Mouse (Mus musculus) kidney, adult 9 months (tissue): Measurements from ENCODE around the gene Setd4.

Source experiments
- DNase-seq: peaks from one replicate; pipeline ENCODE4 v3.0.0; 2022

Gene Setd4

DNA sequence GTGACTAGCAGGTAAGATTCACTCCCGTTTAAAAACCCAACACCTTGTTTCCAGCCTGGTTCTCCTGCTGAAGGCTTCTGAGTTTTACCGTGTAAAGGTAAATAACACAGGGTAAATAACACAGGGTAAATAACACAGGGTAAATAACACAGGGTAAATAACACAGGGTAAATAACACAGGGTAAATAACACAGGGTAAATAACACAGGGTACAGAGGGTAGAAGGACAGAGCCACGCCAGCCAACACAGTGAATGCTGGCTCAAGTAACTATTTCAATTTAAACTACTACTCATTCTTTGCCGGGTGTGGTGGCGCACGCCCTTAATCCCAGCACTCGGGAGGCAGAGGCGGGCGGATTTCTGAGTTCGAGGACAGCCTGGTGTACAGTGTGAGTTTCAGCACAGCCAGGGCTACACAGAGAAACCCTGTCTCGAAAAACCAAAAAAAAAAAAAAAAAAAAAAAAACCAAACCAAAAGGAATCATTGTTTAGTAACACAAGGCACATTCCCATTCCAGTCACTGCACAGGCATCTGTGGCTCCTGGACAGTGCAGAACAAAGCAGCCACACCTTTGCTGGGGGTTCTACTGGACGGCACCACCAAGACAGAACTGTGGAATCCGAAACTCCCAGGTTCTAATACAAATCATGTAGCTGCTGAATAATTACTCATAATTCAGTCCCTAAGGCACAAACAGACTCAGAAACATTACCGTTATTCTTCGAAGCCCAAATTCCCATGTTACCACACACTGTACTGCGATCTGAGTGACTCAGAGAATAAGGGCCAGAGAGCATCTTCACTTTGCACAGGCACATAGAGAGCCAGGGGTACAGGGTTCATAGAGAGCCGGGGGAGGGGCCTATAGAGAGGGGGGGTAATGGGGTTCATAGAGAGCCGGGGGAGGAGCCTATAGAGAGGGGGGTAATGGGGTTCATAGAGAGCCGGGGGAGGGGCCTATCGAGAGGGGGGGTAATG lies 12.1 kb downstream of the Setd4 start:
- no peak for DNase-seq

DNA sequence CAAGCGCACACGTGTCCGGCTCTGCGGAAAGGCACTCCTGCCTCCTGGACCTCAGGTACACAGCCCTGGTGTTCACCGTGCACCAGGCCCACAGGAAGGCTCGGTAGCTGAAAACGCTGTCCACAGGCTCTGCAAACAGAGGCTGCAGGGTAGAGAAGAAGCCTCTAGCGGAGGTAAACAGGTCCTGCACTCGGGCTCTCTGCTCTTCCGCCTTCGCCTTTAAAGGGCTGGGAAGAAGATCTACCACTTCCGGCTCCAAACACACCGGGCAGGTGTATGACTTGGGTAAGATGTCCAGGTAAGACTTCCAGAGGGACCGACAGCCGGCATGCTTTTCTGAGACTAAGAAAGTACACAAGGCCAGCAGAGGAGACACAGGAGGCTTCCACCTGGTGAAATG lies 12.9 kb downstream of the Setd4 start:
- no peak for DNase-seq

DNA sequence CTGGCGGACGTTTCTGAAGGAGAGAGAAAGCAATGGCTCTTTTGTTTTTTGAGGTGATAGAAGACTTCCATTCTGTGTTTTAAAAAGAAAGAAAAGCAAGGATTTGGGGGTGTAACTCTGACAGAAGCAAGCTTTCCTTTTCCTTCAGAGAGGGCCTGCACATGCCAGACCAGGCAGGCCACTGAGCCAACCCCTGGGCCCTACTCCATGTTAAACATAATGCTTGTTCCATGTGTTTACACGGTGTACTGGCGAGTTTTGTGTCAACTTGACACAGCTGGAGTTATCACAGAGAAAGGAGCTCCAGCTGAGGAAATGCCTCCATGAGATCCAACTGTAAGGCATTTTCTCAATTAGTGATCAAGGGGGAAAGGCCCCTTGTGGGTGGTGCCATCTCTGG lies 15.6 kb downstream of the Setd4 start:
- no peak for DNase-seq

DNA sequence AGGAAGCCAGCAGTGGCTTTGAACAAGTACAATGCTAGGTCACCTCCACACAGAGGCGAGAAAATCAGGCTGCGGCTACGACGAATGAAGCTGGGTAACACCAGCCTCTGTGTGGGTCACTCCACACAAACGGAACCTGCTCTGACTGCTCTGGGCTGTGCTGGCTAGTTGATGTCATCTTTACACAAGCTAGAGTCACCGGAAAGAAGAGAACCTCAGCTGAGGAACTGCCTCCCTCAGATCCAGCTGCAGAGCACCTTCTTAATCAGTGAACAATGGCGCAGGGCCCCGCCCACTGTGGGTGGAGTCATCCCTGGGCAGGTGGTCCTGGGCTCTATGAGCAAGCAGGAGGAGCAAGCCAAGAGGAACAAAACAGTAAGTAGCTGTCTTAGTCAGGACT lies 17.5 kb downstream of the Setd4 start:
- DNase-seq = no peak

DNA sequence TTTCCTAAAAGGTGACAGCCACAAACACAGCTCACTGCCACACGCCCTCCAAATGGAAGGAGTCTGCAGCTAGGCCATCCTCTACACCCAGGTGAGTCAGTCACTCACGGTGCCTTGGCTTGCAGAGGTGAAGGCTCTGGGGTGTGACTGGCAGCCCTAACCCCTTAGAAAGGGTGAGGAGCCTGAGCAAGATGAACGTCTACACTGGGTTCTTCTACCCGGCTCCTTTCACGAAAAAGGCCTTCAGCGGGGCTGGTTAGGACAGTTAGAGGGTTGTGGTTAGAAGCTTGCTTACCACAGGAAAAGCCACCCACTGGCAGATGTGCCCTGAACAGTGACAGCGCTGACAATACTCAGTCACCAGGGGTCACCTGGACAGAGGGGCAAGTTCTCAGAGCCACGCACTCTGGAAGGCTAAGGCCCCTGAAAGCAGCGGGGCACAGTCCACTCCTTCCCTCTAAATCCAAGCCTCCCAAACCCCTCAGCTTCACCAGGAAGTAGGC lies 18.1 kb downstream of the Setd4 start:
- DNase-seq = no peak

DNA sequence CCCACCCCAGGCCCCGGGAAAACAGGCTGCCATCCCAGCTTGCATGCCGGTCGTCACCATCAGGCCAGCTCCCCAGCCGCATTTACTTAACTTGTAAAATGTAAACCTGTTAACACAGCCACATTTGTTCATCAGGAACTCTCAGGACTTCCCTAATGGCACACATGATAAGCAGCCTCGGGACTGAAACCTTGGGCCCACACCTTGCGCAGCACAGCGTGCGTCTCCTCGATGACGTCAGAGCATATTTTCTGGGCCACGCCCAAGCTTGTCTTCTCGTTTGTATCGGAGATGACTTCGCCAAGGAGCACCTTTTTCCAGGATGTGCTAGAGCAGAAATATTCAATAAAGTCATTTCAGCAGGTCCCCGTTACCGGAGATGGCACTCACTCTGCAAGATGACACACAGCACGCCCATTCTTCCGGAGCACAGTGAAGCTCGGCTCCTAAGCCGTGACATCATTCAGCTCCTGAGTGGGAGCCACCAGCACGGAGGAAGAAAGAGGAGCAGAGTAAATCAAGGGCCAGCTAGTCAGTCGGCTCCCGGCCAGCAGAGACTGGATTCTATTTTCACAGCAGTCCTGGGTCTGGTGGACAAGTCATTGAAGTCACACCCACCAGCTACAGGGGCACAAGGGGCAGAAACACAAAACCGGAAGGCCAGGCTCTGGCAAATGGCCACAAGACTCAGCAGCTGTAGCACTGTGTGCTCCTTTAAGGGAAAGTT lies 18.7 kb downstream of the Setd4 start:
- no peak for DNase-seq

DNA sequence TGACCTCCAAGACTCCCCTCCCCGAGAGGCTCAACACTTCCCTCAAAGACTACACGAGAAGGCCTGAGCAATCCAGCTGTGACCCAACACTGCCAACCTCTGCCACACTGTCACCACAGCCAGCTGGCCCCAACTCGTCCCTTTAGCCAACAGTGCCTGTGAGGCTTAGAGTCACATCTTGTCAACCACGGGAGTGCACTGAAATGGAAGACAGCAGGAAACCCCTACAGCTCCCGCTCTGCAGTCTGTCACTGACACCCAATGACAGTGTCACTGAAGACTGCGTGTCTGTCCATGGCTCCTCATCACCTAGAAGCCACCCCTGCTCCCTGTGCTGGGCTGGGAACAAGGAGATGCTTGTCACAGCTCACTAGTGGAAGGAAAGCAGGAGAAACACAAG lies 22.7 kb downstream of the Setd4 start:
- DNase-seq = no peak

DNA sequence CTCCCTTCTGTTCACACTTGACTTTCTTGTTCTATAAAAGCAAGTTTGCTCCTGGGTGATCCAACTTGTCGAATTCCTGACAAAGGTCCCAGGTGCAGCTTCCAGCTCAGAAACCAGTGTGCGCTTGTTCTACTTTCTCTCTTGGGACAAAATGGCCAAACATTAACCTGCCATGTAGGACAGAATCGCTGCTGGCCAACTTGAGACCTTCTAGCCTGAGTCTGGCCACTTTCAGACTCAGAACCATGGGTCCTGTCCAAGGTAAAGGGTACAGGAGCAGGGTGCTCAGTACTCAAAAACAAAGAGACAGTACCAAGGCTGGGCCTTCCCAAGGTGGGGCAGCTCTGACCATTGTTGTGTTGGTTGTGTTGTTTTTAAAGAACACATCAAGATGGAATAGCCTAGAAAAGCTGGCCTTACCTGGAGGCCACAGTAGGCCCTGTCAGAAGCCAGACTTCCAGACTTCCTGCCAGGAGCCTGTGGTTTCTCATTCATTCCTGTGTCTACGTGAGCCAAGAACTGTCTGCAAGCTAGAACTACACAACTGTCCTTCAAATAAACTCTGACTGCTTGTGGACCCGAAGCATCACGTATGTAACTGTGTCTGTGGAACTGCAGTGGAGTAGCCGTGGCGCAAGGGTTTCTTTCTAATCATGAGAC lies 25.4 kb downstream of the Setd4 start:
- DNase-seq = peak; percentile 35

DNA sequence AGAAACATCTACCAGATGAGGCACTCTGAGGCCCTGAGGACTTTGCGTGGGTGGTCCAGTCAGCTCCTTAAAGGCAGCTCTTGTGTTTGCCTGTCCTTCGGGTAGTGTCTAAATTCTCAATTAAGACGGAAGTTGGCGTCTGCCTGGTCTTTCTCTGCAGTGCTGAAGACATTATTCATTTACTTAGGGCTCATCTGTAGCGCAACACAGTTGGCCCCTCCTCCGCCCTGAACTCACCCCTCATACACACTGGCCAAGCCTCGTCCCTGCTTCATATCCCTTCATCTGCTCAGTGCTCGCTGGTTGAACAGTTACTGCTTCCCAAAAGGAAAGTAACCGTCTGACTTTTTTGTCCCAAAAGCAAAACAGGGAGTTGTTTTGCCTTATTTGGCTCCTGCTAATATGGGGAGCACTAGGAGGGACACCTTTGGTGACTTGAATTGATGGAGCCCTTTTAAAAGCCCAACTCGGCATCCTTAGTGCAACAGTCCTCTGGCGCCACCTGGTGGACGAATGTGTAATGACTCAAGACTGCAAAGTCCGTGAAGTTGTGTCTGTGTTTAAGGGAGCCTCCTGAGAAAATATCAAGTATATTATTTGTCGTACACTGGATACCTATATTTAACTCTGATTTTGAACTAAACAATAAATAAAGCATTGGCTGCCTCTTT lies 27.3 kb downstream of the Setd4 start:
- peak; percentile 73 for DNase-seq

DNA sequence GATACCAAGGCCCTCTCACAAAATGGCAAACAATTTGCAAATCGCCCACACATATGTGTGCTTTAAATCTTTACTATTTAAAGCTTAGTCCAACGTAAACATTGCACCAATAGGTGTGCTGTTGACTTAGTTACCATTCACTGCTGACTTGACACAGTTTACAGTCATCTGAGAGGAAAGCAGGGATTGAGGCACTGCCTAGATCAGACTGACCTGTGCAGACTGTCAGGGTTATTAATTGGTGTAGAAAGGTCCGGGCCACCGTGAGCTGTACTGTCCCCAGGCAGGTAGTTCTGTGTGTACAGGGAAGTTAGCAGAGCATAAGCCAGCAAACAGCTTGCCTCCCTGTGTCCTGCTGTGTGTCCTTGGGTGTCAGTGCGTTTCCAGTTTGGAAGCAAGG lies 28.3 kb downstream of the Setd4 start:
- no peak for DNase-seq

DNA sequence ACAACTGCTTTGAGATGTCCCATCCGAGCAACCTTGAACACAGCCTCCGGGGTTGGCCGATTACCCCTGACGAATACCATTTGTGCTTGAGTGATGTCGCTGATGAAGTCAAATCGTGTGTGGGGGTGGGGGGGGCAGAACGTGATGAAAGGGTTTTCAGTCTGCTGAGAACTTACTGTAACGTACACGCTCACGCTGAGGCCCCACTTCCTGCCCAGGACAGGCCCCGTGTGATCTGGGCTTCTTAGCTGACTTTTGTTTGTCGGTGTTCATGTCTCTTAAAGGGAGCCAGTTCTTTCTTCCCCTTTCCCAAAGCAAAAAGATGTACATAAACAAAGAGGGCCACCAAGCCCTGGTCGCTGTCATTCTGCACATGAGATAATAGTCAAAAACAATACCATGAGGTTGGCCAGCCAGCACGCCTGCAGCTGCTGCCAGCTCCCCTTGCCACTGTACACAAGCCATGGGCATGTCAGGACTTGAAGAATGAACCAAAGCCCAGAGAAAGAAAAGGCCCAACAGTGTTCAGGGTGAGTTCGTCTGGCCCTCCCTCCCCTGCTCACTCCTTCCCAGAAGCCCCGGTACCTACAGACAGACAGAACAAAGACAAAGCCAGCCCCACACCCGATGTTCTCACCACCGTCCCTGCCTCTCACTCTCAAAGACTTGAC lies 29.2 kb downstream of the Setd4 start:
- DNase-seq = no peak

DNA sequence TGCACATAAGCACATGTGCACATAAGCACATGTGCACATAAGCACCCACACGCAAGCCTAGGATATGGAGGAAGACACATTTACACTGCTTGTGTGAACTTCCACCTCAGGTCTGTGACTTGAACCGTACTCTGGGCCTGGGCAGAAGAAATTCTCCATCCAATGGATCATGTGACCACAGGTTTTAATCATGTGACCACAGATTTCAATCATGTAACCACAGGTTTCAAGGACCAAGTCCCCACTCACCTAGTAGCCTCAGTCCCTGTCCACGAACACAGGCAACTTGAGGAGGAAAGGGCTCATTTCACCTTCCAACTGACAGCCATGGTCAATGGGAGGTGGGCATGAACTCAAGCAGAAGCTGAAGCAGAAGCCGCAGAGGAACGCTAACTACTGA lies 30.4 kb downstream of the Setd4 start:
- no peak for DNase-seq

DNA sequence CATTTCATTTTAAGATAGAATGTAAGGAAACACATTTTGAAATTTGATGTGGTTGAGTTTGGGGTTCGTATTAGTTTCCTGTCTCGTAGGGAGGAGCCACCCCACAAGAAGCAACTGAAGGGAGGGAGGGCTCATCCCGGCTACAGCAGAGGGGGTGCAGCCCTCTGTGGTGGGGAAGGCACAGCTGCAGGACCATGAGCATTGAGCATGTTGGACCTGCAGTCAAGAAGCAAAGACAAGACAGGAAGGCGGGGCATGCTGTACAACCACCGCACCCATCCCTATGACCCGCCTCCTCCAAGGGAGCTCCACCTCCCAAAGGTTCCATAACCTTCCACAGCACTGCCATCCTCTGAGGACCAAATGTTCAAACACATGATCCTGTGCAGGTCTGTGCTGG lies 31.5 kb downstream of the Setd4 start:
- DNase-seq = no peak

DNA sequence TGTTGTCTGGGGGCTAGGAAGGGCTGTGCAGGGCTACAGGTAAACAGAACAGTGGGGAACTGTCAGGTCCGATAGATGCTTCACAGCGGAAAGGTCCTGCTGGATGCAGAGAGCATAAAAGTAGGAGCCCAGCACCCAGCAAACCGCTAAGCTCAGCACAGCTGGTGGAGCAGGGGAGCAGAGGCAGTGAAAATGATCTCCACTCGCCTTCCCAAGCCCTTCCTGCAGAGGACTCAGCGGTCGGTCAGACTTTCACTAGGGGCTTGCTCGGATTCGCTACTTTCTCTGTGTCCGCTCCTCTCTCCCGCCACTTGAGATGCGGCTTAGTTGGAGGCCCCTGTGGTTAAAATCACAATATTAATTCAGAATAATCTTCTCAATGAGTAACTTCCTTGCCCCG lies 45.4 kb downstream of the Setd4 start:
- DNase-seq = no peak

DNA sequence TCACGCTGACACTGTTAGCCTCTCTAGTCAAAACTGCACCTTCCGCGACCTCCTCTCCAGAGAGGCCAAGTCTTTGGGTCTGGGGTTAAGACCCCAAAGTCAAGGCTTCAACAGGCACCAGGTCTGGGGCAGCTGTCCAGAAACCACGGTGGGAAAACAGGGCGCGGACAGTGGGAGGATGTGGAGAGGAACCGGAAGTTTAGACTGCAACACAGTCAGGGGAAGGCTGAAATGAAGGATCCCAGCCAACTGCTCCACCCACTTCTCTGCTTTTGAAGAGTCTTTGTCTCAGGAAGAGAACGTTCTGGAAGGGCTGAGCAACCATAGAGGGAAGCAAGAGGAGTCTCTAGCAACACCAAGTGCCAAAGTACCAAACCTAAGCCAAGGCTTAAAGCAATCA lies 46.2 kb downstream of the Setd4 start:
- DNase-seq = no peak

DNA sequence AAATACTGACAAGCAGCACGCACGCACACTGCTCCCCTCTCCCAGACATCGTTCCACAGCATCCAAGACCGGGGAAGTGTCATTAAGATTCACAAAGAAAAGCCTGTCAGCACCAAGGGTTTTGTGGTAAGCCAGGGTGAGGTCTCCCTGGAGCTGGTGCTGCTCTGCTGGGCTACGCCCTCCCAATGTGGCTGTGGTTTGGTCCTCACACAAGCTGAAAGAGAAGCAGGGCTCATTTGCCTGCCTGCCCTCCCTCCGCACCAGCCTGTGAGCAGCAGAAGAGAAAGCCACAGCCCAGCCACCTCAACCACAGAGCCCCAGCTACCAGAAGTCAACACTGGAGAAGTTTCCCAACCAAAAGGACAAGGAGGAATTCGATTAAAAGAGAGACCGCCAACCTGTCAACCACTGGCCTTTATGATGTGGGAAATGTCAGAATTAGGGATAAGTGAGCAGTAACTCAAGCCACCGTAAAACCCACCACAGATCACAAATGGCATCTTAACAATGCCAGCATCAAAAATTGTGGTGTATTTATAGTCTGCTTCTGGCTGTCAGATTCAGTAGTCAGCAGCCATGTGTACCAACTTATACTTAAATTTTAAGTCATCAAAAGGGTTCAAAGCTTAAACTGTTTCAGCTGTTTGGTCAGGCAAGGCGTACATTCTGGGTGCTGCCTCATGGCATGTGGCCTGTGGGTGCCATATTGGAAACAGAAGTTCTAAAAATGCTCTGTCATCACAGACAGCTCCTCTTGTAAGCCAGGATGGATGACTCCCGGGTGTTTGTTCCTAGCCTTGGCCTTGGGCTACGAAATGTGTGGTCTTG lies 51.0 kb downstream of the Setd4 start:
- no peak for DNase-seq

DNA sequence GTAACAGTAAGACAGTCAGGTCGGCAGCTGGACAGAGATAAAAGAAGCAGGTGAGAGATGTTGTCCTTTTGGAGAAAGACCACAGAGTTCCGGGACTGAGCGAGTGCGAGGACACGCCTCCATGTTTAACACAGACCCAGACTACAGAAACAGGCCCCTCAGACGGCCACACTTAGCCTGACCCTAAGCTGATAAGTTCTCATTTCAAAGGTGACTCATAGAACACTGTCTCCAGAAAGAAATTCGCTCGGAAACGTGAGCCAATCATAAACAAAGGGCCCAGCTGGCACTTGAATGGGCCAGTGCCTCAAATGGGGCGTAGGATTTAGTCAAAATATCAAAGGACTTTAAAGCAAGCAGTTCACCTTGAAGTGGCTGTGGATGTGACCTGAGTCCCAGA lies 54.6 kb downstream of the Setd4 start:
- DNase-seq = no peak

DNA sequence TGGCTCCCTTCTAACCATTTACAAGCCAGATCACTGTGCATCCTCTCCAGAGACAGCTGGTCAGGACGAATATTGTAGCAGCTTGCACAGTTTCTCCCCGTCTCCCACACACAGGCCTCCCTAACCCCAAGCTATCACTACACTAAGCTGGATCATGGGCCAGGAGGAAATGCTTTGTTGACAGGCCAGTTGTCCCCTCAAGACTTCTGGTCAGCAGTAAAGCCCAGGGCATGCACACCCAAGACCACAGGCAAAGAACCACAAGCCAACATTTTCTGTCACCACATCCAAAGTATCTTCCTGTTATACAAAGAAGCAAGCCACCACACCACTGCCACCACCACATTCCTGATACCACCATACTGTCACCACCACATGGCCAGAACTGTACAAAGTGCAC lies 55.8 kb downstream of the Setd4 start:
- DNase-seq = no peak

DNA sequence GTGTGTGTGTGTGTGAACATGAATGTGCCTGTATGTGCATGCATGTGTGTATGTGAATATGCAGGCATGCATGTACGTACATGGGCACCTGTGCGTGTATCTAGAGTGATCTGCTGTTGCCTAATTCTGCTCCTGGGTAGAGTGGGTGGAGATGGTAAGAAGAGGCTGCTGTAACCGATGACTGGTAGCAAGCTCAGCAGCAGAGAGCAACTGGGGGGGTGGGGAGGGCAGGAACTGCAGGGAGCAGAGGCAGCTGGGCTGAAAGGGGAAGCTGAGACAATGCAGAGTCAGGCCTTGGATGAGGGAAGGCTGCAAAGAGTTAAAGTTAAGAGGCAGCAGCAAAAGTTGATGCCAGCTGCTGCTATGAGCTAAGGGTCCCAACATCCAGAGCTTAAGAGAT lies 56.7 kb downstream of the Setd4 start:
- no peak for DNase-seq

DNA sequence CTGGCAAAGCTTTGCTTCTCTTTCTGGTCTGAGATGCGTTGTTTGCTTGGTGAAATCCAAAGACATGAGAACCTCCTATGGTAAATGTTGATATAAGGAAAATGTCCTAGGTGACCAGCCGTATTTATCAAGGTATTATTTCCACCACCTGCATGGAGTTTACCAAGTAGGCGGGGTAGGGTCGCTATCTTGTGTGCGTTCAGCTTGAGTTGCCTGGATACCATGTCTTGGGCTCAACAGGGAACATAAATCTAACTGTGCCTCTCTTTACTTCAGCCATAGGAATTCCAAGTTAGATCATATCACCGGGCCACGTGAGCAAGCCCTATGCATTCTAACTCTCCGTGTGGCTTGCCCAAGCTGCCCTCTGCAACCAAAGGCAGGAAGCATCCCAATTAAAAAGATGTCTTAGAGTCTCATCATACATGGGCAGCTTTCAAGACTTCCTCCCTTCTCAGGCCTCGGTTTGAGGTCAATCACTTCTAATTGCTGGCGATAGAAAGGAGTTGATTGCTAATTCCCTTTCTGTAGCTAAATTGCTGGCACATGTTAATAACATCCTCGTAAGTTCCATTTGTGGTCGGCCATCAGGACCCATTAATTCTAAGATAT lies 57.4 kb downstream of the Setd4 start:
- no peak for DNase-seq

DNA sequence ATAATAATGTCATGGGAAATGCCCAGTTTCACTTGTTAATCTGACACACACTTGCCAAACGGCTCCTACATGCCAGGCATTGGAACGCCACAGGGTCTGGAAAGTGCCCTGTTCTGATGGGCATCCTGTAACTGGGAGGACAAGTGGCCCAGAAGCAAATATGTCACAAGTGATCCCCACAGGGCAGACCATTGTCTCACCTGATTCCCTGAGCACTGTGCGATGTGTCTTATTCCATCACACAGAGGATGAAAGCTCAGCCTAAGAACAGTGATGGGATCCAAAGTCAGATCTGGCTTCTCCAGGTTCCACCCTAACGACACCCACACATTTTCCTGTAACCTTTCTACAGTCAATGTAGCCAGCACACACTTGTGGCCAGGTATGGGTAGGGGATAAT lies 58.9 kb downstream of the Setd4 start:
- no peak for DNase-seq
